Mouse (Mus musculus) lung, adult 2 months (tissue): ENCODE results near the gene Pex11b.

Experiments used
- CTCF ChIP-seq: fragments of 200-500 bp; IDR thresholded peaks from 2 replicates; pipeline ENCODE4 v1.5.1; 2011; ENCODE audit warnings: mild to moderate bottlenecking, low read length, control low read depth; ENCODE audit not compliant: insufficient read depth
- POLR2A ChIP-seq: fragments of 200-500 bp; IDR thresholded peaks from 2 replicates; pipeline ENCODE4 v1.6.1; 2011; ENCODE audit warnings: low read depth, mild to moderate bottlenecking, control low read depth, low read length, borderline replicate concordance; ENCODE audit errors: extremely low read depth

- no peak for TF ChIP-seq POLR2A
- no peak for TF ChIP-seq CTCF
These were observed 35.8 kb upstream of the Pex11b start for GRCm38 (mm10) chr3:96599411-96599810.
